Mouse (Mus musculus): ENCODE measurements around the gene Hoxa13. TPM values are rescaled to one million over a fixed set of nuclear protein-coding genes. Genes with fewer than 3 reads are reported as not detected.
A peak's percentile ranks its signal among the peaks of the same experiment; 100 is the strongest.

Hoxa13 gene
- polyA plus RNA-seq, 1 experiment from 2014 or later, result 0.35 TPM

- no peaks in the 10 kb centered on the region for H3K9me3 ChIP-seq (ENCODE audit: control insufficient read depth, low read length)
- peak; percentile 59 for DNase-seq (ENCODE audit: low spot score)
- 5% methylated on average over 9 of the region's 9 CpGs for WGBS
- H3K4me1 ChIP-seq (replicated peaks; ENCODE audit: control insufficient read depth, insufficient read depth, low read length), result 0 out of 2 replicates have a peak, but pooled peaks cover 3% of the 10 kb centered on the region
- no peak overlapping the region for H3K27ac ChIP-seq (ENCODE audit: low read depth)
- H3K4me3 ChIP-seq (ENCODE audit: low read depth, low read length), result no peak overlapping the region
- H3K27me3 ChIP-seq (replicated peaks; ENCODE audit: control insufficient read depth, insufficient read depth, low read length), result peaks cover 97% of the 10 kb centered on the region
- H3K9ac ChIP-seq (ENCODE audit: low read length), result no peak overlapping the region
- H3K4me2 ChIP-seq (ENCODE audit: low read length), result no peak overlapping the region
- no peak for ATAC-seq (replicated peaks; ENCODE audit: low FRiP score, low TSS enrichment, low read depth)
- H3K36me3 ChIP-seq (ENCODE audit: control insufficient read depth, insufficient read depth, low read length), result no peaks in the 10 kb centered on the region
These were observed 5.9 kb upstream of the Hoxa13 start for GRCm38 (mm10) chr6:52266666-52266985.

GRCm38 (mm10) chr6:52265913-52266665, 5.4 kb upstream of the Hoxa13 start:
- no peak overlapping the region for H3K4me2 ChIP-seq (ENCODE audit: low read length)
- WGBS, result 3% methylated on average over 19 of the region's 19 CpGs
- no peaks in the 10 kb centered on the region for H3K36me3 ChIP-seq (ENCODE audit: control insufficient read depth, insufficient read depth, low read length)
- H3K4me1 ChIP-seq (replicated peaks; ENCODE audit: control insufficient read depth, insufficient read depth, low read length), result 0 out of 2 replicates have a peak, but pooled peaks cover 4% of the 10 kb centered on the region
- ATAC-seq (replicated peaks; ENCODE audit: low FRiP score, low TSS enrichment, low read depth) (no peak), DNase-seq (ENCODE audit: low spot score) (peak; percentile 80)
- no peak overlapping the region for H3K9ac ChIP-seq (ENCODE audit: low read length)
- no peaks in the 10 kb centered on the region for H3K9me3 ChIP-seq (ENCODE audit: control insufficient read depth, low read length)
- no peak overlapping the region for H3K27ac ChIP-seq (ENCODE audit: low read depth)
- H3K4me3 ChIP-seq (ENCODE audit: low read depth, low read length), result no peak overlapping the region
- H3K27me3 ChIP-seq (replicated peaks; ENCODE audit: control insufficient read depth, insufficient read depth, low read length), result peaks cover 97% of the 10 kb centered on the region

DNA sequence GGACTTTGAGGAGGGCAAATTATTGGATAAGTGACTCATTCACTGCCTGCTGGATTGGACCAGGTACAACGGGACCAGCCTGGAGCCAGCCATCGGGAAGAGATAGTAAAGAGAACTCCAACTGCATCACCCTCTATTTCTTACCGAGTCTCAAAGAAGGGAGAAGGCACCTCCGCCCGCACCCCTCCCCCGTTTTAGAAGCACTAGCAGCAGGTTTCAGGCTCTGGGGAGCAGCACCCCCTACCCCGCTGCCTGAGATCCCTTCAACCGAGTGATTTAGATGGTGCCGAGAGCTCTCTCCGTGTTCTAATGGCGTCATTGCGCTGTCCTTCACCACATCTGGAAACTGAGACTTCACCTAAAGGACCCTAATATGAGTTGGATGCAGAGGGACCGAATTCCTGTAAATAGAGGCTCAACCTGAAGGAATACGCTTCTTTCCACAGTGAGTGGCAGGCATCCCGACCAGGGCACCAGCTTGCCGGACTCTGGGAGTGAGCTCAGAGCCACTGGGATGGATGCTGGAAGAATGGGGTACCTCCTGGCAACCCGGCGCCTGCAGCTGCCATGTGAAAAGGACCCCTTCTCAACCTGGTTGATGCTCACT, 4.7 kb upstream of the Hoxa13 start:
- WGBS, result 2% methylated on average over 18 of the region's 18 CpGs
- no peak overlapping the region for H3K9ac ChIP-seq (ENCODE audit: low read length)
- peaks cover 4% of the 10 kb centered on the region; the same call in 1 of the 2 replicates for H3K4me1 ChIP-seq (replicated peaks; ENCODE audit: control insufficient read depth, insufficient read depth, low read length)
- DNase-seq (ENCODE audit: low spot score) (peak; percentile 71), ATAC-seq (replicated peaks; ENCODE audit: low FRiP score, low TSS enrichment, low read depth) (no peak)
- no peaks in the 10 kb centered on the region for H3K36me3 ChIP-seq (ENCODE audit: control insufficient read depth, insufficient read depth, low read length)
- no peak overlapping the region for H3K4me3 ChIP-seq (ENCODE audit: low read depth, low read length)
- H3K27me3 ChIP-seq (replicated peaks; ENCODE audit: control insufficient read depth, insufficient read depth, low read length), result peaks cover 99% of the 10 kb centered on the region
- H3K9me3 ChIP-seq (ENCODE audit: control insufficient read depth, low read length), result no peaks in the 10 kb centered on the region
- H3K27ac ChIP-seq (ENCODE audit: low read depth), result no peak overlapping the region
- H3K4me2 ChIP-seq (ENCODE audit: low read length), result no peak overlapping the region

DNA sequence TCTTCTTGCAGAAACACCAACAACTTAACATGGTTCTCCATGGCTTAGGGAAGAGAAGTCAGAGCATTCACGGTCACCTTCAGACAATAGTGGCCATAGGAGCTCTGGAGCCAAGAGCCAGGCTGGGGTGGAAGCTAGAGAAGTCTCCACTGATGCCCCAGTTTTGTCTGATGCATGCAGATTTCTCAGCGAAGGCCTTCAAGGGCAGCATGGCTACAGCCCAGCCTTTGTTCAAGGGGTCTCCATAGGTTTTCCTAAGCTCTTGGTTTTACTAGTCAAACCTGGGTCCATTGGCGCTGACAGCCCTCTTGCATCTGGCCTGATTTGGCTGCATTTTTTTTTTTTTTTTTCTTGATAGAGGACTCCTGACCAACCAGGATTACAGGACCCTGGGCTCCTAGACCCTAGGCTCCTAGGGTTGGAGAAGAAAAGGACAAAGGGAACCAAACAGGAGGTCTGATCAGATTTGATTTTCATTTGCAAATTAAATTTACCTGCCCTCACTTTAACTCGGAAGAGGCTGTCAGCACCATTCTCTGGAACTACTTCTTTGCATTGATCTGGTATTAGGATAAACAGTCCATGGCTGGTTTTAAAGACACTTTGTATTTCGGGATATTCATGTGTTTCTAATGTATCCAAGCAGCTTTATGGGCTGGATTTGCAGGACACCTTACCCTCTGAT, 3.6 kb upstream of the Hoxa13 start:
- WGBS, result 4% methylated on average over 5 of the region's 5 CpGs
- peak; percentile 63 for DNase-seq (ENCODE audit: low spot score)
- no peak for ATAC-seq (replicated peaks; ENCODE audit: low FRiP score, low TSS enrichment, low read depth)

DNA sequence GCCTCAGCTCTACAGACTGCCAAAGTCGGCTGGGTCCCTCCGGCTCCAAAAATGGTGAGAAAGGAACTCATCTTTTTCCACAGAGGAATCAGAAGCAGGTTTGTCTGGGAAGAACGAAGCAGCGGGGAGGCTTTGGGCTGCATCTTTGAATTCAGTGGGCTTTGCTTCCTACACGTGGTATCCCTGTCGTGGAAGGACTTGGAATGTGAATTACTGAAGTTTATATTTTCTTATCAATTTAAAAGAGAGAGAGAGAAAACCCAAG, 2.6 kb upstream of the Hoxa13 start:
- ATAC-seq (replicated peaks; ENCODE audit: low FRiP score, low TSS enrichment, low read depth) (no peak), DNase-seq (ENCODE audit: low spot score) (no peak)
- Histone ChIP-seq H3K9me3 (ENCODE audit: control insufficient read depth, low read length) (no peaks in the 10 kb centered on the region), H3K27ac (ENCODE audit: low read depth) (no peak overlapping the region), H3K27me3 (replicated peaks; ENCODE audit: control insufficient read depth, insufficient read depth, low read length) (peaks cover 98% of the 10 kb centered on the region), H3K4me3 (ENCODE audit: low read depth, low read length) (no peak overlapping the region), H3K4me1 (replicated peaks; ENCODE audit: control insufficient read depth, insufficient read depth, low read length) (peaks cover 11% of the 10 kb centered on the region; the same call in 1 of the 2 replicates), H3K36me3 (ENCODE audit: control insufficient read depth, insufficient read depth, low read length) (no peaks in the 10 kb centered on the region), H3K9ac (ENCODE audit: low read length) (no peak overlapping the region), H3K4me2 (ENCODE audit: low read length) (no peak overlapping the region)
- 4% methylated on average over 6 of the region's 6 CpGs for WGBS

More for the DNA sequence above, 3.6 kb upstream of the Hoxa13 start:
- H3K27ac ChIP-seq (ENCODE audit: low read depth), result no peak overlapping the region
- H3K9ac ChIP-seq (ENCODE audit: low read length), result no peak overlapping the region
- H3K27me3 ChIP-seq (replicated peaks; ENCODE audit: control insufficient read depth, insufficient read depth, low read length), result peaks cover 98% of the 10 kb centered on the region
- H3K4me2 ChIP-seq (ENCODE audit: low read length), result no peak overlapping the region
- H3K9me3 ChIP-seq (ENCODE audit: control insufficient read depth, low read length), result no peaks in the 10 kb centered on the region
- no peak overlapping the region for H3K4me3 ChIP-seq (ENCODE audit: low read depth, low read length)
- peaks cover 11% of the 10 kb centered on the region; the same call in 1 of the 2 replicates for H3K4me1 ChIP-seq (replicated peaks; ENCODE audit: control insufficient read depth, insufficient read depth, low read length)
- no peaks in the 10 kb centered on the region for H3K36me3 ChIP-seq (ENCODE audit: control insufficient read depth, insufficient read depth, low read length)

GRCm38 (mm10) chr6:52262463-52263320, 2.0 kb upstream of the Hoxa13 start:
- WGBS, result 3% methylated on average over 24 of the region's 24 CpGs
- no peaks in the 10 kb centered on the region for H3K36me3 ChIP-seq (ENCODE audit: control insufficient read depth, insufficient read depth, low read length)
- H3K4me2 ChIP-seq (ENCODE audit: low read length), result no peak overlapping the region
- H3K27me3 ChIP-seq (replicated peaks; ENCODE audit: control insufficient read depth, insufficient read depth, low read length), result peaks cover 98% of the 10 kb centered on the region
- DNase-seq (ENCODE audit: low spot score) (peak; percentile 82), ATAC-seq (replicated peaks; ENCODE audit: low FRiP score, low TSS enrichment, low read depth) (no peak)
- H3K4me1 ChIP-seq (replicated peaks; ENCODE audit: control insufficient read depth, insufficient read depth, low read length), result peaks cover 11% of the 10 kb centered on the region; the same call in 1 of the 2 replicates
- H3K4me3 ChIP-seq (ENCODE audit: low read depth, low read length), result no peak overlapping the region
- no peaks in the 10 kb centered on the region for H3K9me3 ChIP-seq (ENCODE audit: control insufficient read depth, low read length)
- no peak overlapping the region for H3K9ac ChIP-seq (ENCODE audit: low read length)
- H3K27ac ChIP-seq (ENCODE audit: low read depth), result no peak overlapping the region

DNA sequence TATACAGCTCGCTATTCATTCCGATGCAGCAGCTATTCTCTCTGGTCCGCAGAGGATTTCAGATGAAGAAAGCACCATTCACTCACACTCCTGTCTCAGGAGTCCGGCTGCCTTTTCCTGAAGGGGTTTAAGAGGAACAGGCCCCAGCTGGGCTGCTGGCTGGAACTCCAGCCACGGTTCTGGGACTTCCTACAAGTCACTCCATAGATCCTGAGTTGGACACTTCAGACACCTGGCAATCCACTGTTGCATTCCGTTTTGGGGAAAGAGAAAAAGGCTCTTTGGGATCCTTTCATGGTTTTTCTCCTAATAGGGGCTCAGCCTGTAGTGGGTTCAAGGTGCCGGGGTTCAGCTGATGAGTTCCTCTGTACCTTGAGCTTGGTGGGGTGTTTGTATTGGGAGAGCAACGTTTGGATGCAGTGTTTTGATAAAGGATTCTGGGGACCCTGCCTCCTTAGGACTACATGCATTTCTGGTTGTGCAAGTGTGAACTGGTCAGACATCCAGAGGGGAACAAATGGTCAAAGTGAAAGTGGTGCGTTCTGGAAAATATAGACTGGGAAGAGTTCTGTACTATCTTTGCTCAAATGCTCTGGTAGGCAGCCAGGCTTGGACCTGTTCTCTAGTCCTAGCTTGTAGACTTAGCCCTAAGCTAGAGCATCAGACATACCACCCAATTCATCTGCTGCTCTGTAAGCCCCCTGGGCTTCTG, 1.2 kb upstream of the Hoxa13 start:
- Histone ChIP-seq H3K36me3 (ENCODE audit: control insufficient read depth, insufficient read depth, low read length) (no peaks in the 10 kb centered on the region), H3K4me3 (ENCODE audit: low read depth, low read length) (no peak overlapping the region), H3K27ac (ENCODE audit: low read depth) (no peak overlapping the region), H3K9me3 (ENCODE audit: control insufficient read depth, low read length) (no peaks in the 10 kb centered on the region), H3K4me1 (replicated peaks; ENCODE audit: control insufficient read depth, insufficient read depth, low read length) (peaks cover 11% of the 10 kb centered on the region; the same call in 1 of the 2 replicates), H3K9ac (ENCODE audit: low read length) (no peak overlapping the region), H3K4me2 (ENCODE audit: low read length) (no peak overlapping the region), H3K27me3 (replicated peaks; ENCODE audit: control insufficient read depth, insufficient read depth, low read length) (peaks cover 98% of the 10 kb centered on the region)
- no peak for ATAC-seq (replicated peaks; ENCODE audit: low FRiP score, low TSS enrichment, low read depth)
- WGBS, result 3% methylated on average over 9 of the region's 9 CpGs
- peak; percentile 80 for DNase-seq (ENCODE audit: low spot score)

GRCm38 (mm10) chr6:52259811-52260261, 844 bp downstream of the Hoxa13 start:
- H3K27ac ChIP-seq (ENCODE audit: low read depth), result no peak overlapping the region
- H3K9me3 ChIP-seq (ENCODE audit: control insufficient read depth, low read length), result no peaks in the 10 kb centered on the region
- peak overlapping the region; percentile 38 for H3K4me3 ChIP-seq (ENCODE audit: low read depth, low read length)
- peaks cover 11% of the 10 kb centered on the region; the same call in 1 of the 2 replicates for H3K4me1 ChIP-seq (replicated peaks; ENCODE audit: control insufficient read depth, insufficient read depth, low read length)
- H3K27me3 ChIP-seq (replicated peaks; ENCODE audit: control insufficient read depth, insufficient read depth, low read length), result peaks cover 98% of the 10 kb centered on the region
- H3K4me2 ChIP-seq (ENCODE audit: low read length), result peak overlapping the region; percentile 63
- H3K9ac ChIP-seq (ENCODE audit: low read length), result peak overlapping the region; percentile 30
- H3K36me3 ChIP-seq (ENCODE audit: control insufficient read depth, insufficient read depth, low read length), result no peaks in the 10 kb centered on the region
- DNase-seq (ENCODE audit: low spot score) (peak; percentile 77), ATAC-seq (replicated peaks; ENCODE audit: low FRiP score, low TSS enrichment, low read depth) (no peak)
- WGBS, result under 1% methylated on average over 35 of the region's 39 CpGs
